Mouse (Mus musculus): ENCODE measurements around the gene Lrrc8b. TPM values are rescaled to one million over a fixed set of nuclear protein-coding genes. Genes with fewer than 3 reads are reported as not detected.

Gene Lrrc8b
- total RNA-seq, 2 experiments from 2014 or later = 62.8 to 66.4 TPM

DNA sequence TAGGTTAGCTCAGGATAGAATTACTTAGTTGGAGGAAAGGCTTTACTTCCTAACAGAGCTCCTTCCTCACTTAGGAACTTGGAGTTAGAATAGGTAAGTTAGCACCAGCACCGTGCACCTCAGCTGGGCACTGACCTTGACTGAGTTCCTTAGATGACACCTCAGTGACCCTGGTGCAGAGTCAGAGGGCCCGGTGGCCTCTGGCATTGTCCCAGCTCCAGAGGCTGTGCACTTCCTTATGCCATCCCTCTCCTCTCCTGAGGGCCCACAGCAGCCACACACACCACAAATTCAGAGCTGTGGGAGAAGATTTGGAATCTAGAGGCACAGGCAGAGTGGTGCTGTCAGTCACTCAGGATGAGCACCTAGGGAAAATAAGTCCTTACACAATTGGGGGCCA, 68.1 kb downstream of the Lrrc8b start:
- DNase-seq = no peak

DNA sequence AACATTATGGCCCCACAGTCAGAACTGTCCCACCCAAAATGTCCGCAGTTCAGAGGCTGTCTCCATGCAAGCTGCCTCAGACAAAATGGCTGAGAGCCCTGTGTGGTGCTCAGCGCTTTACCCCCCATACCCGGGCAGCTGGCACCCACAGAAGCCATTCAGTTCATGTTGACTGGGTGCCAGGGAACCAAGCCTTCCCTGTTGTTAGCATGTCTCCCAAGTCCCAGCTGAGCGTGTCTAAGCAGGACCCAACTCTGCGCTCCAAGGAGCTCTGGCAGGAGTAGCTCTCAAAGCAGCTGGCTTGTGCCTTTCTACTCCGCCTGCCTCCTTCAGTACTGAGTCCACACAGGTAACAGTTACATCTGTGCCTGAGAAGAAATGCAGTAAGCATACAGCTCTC, 68.7 kb downstream of the Lrrc8b start:
- no peak for DNase-seq

DNA sequence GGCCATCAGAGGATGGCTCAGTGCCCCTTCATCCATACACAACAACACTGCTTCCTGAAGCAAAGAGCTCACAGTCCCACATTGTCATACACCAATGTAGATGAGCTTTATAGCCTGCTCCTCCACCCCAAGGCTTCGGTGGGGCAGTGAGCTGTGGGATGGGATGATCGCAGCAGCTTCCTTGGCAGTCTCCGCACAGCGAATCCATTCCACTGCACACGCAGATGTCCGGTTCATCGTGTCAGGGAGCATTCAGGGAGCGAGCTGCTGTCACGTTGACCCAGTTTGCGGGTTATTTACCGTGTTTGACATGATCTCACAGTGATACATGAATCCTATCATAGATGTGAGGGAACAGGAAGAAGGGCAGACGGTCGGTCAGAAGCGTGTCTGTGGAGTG, 69.3 kb downstream of the Lrrc8b start:
- DNase-seq = no peak

DNA sequence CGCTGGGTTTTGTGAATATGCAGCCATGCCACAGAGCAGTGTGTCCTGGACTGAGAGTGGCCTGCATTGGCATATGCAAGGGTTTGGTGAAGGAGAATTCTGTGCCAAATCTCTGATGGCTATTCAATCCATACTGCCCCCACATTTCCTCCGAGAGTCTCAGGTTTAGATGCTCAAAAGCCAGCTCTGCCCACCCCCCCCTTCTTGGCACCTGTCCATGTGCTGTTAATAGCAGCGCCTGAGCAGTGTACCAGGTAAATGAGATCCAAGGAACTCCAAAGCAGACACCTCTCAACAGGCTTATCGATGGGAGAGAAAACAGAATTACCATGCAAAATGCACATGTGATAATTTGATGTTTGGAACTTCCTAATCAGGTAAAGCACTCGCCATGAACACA, 74.6 kb downstream of the Lrrc8b start:
- DNase-seq = no peak

DNA sequence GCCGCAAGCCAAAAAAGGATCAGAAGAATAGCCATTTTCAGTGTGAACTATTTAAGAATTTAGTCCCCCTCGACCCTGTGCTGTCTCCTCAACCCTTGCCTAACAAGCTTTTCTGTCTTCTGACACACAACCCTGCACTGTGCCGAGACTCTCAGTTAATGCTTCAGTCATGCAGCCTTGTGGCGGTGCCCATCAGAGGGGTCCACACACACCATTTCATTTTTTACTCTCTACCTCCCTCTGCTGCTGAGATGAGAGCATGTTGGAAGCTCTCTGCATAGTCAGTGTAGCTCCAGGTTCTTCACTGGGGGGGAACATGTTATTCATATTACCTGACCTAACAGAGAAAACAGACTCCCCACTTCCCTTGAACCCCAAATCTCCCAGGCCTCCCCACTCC, 75.8 kb downstream of the Lrrc8b start:
- DNase-seq = no peak

DNA sequence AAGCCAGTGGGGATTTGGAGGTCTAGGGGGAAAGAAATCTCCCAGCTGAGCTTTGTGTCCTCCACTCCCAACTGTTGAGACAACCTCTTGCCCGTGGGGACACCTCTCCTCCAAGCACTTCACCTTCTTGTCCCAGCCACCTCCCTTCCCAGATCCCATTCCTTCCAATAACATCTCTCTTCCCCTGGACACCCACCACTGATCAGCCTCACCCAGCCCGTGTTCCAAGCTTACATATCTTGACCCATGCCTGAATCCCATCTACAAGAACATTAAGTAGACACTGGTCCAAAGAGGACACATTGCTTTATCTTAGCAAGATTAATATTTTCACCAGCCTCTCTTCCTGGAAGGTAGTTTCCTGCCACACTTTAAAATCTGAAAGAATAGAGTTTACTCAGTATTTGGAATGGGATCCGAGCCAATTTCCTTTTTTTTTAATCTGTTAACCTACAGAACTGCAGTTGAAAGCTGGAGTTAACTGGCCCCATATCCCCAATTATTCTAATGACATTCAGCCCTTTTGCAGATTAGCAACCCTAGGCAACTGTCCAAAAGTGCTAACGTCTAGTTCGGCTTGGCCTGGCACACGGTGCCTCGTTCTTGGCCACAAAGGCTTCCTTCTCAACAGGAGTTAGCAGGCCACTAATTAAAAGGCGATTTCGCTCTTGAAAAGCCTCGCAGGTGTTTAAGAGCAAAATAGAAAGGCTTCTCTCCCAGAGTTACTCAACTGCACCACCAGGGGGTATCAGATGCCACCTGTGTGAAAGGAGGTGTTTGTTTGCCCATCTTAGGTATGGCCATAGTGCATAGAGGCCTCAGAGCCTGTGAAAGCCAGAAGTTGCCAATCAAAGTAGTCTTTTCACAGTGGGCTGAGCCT, 77.0 kb downstream of the Lrrc8b start:
- DNase-seq = peak; percentile 26

DNA sequence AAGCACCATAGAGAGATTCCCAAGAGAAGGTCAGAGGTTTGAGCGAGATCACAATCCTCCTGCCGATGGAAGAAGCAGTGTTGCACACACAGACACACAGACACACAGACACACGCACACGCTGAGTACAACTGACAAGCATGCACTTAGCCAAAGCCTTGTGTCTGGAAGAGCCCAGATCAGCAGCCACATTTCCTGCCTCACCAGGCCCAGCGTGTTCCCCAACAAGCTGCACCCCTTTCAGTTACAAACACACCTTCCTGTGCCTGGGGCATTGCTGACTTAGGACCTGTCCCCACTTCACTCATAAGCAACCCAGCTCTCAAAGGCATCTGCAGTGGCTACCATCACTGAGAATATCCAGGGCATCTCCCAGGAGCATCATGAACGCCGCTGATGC, 77.8 kb downstream of the Lrrc8b start:
- no peak for DNase-seq

DNA sequence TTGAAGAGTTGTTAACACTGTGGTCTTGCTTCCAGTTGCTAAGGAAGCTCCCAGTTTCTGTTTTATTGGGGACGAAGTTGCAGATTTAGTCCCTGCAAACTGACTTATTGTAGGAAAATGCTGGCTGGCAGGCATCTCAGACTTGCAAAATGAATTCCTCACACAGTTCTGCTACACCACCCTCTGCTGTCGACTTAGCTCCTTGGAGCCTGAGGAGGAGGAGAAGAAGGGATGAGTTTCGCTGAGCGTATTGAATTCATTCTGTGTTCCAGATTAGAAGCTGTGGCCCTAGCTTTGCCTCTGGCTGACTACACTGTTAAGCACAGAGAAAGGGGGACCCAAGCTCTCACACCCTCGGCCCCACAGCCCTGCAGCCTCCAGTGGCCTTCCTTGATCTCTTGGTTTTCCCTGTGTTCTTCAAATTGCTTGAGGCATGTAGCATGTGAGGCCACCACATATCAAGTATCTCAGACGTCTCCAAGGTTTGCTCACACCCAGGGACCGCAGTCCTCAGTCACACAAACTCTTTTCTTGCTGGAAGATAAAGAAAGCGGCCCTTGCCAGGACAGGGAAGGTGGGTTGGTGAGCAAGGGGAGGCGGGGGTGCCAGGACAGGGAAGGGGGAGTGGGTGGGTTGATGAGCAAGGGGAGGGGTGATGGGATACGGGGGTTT, 78.8 kb downstream of the Lrrc8b start:
- DNase-seq = no peak

DNA sequence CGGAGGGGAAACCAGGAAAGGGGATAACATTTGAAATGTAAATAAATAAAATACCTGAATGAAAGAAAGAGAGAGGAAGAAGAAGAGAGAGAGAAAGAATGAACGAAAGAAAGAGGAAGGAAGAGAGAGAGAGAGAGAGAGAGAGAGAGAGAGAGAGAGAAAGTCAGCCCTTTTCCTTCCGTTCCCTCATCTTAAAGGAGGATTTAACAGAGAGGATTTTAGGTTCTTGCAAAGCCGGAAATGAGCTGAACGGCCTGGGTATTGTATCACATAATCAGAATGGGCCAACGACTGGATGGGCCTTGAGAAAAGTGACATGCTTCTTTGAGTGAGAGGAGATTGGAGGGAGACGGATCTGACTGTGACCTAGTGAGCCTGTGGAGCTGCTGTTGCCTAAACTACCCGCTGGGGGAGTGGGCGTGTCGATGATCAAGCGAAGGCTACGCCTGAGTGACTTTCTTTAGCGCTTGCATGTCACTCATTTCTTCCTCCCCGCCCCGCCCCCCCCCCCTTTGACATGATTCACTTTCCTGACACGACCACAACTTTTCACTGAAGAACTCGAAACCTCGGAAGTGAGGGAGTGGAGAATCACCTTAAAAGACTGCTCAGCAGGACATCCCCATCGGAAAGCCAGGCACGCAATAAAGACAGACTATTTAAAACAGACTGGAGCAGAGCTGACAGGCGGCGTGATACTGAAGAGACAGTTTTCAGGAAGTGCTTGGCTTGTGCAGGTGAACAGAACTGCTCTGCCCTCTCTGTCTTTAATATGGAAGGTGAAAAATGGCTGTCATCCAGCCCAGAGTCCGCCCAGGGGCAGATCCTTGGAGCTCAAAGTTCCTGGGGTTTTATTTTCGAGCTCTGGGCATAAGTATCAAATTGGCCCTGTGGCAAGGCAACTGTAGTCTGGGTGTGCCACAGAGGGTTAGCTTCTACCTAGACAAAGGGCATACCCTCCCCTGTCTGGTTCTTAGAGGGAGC, 79.6 kb downstream of the Lrrc8b start:
- DNase-seq = peak; percentile 87

DNA sequence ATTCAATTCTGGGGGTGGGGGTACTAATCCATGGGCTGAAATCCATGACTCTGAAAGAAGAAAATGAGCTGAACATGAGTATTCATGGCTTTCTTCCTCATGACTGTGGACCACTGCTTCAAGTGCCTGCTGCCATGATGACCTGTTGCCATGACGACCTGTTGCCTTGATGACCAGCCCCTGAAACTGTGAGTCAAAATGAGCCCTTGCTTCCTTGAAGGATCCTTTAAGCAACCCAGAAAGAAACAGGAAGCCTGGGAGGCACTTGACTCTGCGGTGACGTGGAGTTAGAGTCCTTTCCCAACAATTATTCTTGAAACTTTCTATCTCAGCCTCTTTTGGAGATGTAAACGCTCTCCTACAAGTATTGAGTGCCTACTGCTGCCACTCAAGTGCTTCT, 80.6 kb downstream of the Lrrc8b start:
- DNase-seq = no peak

DNA sequence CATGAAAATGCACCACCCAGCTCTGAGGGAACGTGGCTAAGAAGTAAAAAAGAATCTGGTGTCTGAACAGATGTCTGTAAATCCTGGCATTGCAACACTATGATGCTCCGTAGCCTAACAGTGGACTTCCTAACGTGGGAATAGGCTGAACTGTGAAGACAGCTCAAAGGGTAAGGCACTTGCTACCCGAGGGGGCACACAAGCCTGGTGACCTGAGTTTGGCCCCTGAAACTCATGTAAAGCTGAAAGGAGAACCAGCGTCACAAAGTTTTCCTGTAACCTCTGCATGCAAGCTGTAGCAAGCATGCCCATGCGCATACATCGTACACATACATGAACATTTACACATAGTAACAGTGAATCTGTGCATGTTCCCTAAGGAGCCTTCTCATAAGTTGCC, 81.0 kb downstream of the Lrrc8b start:
- DNase-seq = no peak

DNA sequence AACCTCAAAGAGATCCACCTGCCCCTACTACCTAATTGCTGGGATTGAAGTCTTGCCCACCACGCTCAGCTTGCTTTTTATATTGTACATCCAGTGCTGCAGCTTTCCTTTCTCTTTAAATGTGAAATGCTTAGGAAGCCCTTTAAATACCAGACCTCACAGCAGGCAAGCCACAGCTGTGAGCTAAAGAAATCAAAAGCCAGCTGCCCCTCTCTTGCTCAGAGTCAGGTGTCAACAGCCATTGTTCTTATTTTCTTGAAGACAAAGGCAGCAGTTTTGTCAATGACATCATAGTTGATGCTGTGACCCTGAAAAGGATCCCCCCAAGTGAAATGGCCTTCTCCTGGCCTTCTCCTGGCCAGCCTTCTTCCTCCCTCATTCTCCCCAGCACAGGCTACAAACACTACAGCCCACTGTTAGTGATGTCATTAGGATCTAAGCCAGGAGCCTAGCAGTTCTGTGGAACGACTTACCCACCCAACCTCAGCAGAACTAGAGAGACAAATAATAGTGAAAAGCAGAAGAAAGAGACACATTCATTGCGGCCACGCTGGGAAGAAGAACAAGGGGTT, 82.9 kb downstream of the Lrrc8b start:
- no peak for DNase-seq

DNA sequence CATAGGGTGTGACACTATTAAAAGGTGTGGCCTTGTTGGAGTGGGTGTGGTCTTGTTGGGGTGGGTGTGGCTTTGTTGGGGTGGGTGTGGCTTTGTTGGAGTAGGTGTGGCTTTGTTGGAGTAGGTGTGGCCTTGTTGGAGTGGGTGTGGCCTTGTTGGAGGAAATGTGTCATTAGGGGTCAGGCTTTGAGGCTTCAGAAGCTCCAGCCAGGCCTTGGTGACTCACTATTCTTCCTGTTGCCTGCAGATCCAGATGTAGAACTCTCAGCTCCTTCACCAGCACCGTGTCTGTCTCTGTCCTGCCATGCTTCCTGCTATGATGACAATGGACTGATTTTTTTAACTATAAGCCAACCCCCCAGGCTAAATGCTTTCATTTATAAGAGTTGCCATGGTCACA, 83.8 kb downstream of the Lrrc8b start:
- no peak for DNase-seq

DNA sequence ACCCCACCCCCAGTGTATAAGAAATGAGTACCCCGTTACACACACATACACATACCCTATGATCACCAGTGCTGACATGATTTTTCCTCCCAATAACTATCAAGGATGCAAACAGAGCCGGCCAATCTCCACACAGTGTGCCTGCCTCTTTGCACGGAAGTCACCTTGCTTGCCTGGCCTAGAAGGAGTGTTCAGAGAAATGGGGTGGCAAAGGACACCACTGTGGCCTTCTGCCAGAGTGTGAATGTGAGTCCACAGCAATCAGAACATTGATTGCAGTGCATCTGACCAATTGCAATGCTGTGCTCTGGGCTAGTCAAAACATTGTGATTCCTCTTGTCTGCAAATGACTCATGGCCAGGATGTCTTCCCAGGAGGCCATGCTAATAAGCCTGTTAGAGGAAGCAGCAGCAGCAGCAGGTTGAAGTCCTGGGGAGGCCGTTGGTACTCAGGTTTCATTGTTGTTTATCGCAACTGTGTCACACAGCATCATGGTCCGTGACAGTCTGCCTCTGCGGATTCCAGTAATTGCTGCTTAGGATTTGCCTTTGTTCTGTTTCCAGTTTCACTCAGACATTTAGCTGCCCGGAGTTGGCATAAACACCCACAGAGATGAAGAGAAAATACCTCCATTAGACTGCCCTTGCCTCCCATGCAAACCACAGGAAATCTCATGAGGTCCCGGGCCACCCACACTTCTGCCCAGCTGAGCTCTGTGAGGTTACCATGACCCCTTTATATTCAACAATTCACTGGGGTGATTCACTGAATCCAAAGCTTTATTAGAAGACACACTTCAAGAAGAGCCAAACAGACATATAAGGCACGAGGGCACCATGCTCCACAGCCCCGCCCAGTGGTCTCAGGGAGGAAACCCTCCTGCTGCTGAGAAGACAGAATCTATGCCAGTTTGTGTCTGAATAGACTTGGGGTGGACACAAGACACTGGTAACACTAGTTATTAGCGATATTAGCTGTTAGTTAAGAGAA, 84.9 kb downstream of the Lrrc8b start:
- no peak for DNase-seq

DNA sequence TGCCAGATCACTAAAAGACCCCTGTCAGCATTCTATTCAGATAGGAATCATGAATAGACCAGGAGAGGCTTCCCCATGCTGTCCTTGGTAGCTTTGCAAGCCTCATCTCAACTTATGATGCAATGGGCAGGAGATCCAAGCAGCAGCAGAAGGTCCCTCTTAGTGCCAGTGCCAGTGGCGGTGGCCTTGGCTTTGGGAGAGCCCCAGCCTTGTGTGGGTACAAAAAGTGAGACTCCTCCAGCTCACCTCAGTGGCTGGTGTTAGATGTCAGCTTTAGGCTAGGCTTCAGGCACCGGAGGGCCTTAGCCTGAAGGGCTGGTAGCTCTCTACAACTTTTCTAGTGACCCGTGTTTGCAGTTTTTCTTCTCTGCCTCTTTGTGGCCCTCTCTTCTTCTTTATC, 85.6 kb downstream of the Lrrc8b start:
- peak; percentile 41 for DNase-seq

DNA sequence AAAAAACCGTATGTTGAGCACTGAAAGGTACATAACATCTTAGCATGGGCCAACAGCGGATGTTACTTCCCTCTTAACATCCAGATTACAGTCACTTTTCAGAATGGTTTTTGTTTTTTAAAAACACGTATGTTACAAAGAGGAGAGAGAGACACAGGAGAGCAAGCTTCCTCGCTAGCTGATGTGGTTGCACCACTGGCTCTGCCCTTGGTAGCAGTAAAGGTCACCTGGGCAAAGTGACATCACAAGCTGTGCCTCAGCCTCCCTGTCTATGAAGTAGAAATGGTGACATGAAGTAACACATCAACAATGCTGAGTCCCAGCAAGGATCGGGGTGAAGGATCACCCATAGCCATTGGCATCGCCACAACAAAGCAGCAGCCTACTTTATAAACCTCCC, 93.2 kb downstream of the Lrrc8b start:
- DNase-seq = no peak

DNA sequence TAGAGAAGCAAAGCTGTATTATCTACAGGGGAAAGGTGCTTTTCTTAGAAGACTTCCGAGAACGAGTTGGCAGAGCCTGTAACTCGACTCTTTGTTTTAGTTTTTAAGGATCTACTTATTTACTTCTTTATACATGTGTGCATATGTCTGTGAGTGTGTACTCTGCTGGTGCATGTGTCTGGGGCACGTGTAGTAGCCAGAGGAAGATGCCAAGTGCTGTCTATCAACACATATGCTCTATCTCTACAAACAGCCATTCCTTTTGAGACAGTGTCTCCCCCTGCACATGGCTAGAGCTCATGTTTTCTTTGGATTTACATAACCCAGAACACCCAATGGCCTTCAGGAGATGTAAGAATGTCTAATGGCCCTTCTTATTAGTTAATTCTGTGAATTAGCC, 96.7 kb downstream of the Lrrc8b start:
- DNase-seq = no peak

DNA sequence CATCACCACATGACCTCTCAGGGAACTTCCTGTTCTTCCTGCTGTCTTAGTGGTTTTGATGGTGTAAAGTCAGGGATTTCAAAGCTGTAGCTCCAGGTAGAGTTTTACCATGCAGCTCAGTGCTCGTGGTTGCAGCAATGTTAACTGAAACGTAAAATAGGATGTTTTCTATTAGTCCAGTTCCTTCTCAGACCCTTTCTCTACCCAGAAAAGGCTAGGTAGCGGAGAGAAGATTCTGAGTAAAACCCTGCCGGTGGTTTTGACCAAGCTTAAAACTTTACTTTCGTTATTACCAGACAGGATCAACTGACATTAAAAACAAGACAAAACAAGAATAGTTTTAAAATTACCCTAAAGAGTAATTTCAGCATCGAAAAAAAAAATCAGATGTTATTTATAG, 100.0 kb downstream of the Lrrc8b start:
- no peak for DNase-seq

DNA sequence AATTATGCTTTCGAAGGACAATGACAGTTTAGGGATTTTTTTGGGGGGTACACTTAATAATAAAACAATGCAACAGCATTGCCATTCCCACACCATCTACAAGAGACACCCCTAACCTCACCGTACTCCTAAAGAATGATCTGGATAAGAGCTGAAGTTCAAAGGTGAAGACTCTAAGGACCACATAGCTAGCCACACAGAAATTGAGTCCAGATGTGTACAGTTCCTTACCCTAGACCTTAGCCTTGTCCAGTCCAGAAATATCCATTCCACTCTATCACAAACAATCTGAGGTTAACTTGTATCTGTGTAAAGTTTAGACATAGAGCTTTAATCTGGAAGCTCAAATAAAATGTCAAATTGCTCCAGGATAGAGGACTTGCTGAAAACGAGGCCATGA, 100.7 kb downstream of the Lrrc8b start:
- DNase-seq = no peak

DNA sequence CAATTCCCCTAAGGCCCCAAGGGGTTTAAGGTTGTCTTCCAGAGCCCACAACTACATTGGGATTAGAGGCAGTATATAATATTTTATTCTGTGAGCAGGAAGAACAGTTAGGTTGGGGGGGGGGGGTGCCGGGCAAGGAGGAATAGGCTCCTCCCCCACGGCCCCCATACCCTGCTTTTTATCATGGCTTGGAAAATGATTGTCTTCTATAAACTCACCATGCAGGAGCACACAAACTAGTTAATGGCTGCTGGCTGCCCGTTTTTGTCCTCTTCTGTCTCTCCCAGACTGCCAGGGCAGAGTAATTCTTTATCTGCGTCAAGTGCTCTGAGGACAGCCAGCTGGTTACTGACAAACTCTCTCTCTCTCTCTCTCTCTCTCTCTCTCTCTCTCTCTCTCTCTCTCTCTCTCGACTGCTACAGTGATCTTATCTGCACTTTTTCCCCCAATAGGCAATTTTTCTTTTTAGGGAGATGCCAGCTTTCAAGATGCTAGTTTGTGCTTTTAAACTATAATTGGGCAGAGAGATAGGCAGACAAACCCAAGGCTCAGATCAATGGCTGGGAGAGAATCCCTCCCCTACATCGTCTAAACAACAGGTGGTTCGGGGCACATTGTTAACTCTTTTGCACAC, 102.5 kb downstream of the Lrrc8b start:
- DNase-seq = no peak

All from adrenal gland, postnatal 10 days (tissue).